27 mouse cellular contexts compared by ENCODE assay signal in genomic region chr14:121467646-121468045, GRCm38 (mm10). TPM values are rescaled to one million over a fixed set of nuclear protein-coding genes. Genes with fewer than 3 reads are reported as not detected.
DNase-seq lines count a peak whose midpoint lies in the region; ATAC-seq and TF ChIP-seq lines count a peak whose summit lies in the region.
"Had no signal": no experiment of that assay in that cellular context is flagged by ENCODE, and none has a peak within 500 bp of the region (broad histone marks: within the 10 kb centered on the region; RNA-seq: fewer than 3 reads in every experiment).

No protein-coding gene starts in this region.

- 0 out of 2 replicates have a peak, but pooled peaks have one; percentile 8 for TF ChIP-seq CTCF in intestine, postnatal 0 days (IDR thresholded peaks at IDR 0.05; ENCODE audit: low read depth)
- 0 out of 2 replicates have a peak, but pooled peaks have one; percentile 7 for TF ChIP-seq CTCF in midbrain, postnatal 0 days (IDR thresholded peaks at IDR 0.05)

- WGBS in intestine, postnatal 0 days, result 91% methylated on average over 6 of the region's 6 CpGs
- WGBS in intestine, embryonic 16.5 days, result 96% methylated on average over 6 of the region's 6 CpGs
- 93% methylated on average over 6 of the region's 6 CpGs for WGBS in midbrain, postnatal 0 days
- WGBS in midbrain, embryonic 15.5 days, result 91% methylated on average over 6 of the region's 6 CpGs

- no peak for DNase-seq in midbrain, postnatal 0 days (ENCODE audit: low spot score)
- peak; percentile 70 for DNase-seq in ZHBTc4 (ENCODE audit: low read depth, low spot score)
- no peak for DNase-seq in urinary bladder, postnatal 25 days (ENCODE audit: low spot score)
- DNase-seq: adrenal gland, adult 2 months; adrenal gland, postnatal 14 days; B cell, adult 2 months; cerebellum, adult 11 months; cerebellum, adult 2 months; cerebellum, adult 9-11 months; cerebellum, postnatal 25 days; gastrocnemius, postnatal 36 days had no signal

- H3K4me3 ChIP-seq in intestine, postnatal 0 days (ENCODE audit: low read depth, low read length), result no peak overlapping the region
- H3K4me3 ChIP-seq in intestine, embryonic 16.5 days (ENCODE audit: low read length), result no peak overlapping the region
- H3K4me3 ChIP-seq in midbrain, postnatal 0 days (ENCODE audit: low read depth, low read length), result no peak overlapping the region
- H3K4me3 ChIP-seq in midbrain, embryonic 15.5 days, result no peak overlapping the region
- H3K4me3 ChIP-seq: embryonic facial prominence, embryonic 12.5 days; embryonic facial prominence, embryonic 15.5 days; forebrain, embryonic 15.5 days; hindbrain, embryonic 10.5 days; hindbrain, embryonic 13.5 days; intestine, embryonic 15.5 days had no signal

- no peaks in the 10 kb centered on the region for H3K27me3 ChIP-seq in intestine, postnatal 0 days (replicated peaks; ENCODE audit: control insufficient read depth, insufficient read depth, low read length)
- no peaks in the 10 kb centered on the region for H3K27me3 ChIP-seq in intestine, embryonic 16.5 days (replicated peaks; ENCODE audit: control insufficient read depth, insufficient read depth, low read length)
- no peaks in the 10 kb centered on the region for H3K27me3 ChIP-seq in midbrain, postnatal 0 days (ENCODE audit: insufficient read depth, low read length)
- no peaks in the 10 kb centered on the region for H3K27me3 ChIP-seq in midbrain, embryonic 15.5 days (replicated peaks)
- H3K27me3 ChIP-seq: CH12.LX; embryonic facial prominence, embryonic 12.5 days; embryonic facial prominence, embryonic 15.5 days; forebrain, embryonic 15.5 days; hindbrain, embryonic 13.5 days; intestine, embryonic 15.5 days had no signal

- H3K9ac ChIP-seq in intestine, postnatal 0 days (ENCODE audit: low read depth, low read length), result no peak overlapping the region
- no peak overlapping the region for H3K9ac ChIP-seq in intestine, embryonic 16.5 days (ENCODE audit: low read depth, low read length)
- no peak overlapping the region for H3K9ac ChIP-seq in midbrain, postnatal 0 days (replicated peaks; ENCODE audit: low read length, poor library complexity, severe bottlenecking)
- H3K9ac ChIP-seq in midbrain, embryonic 15.5 days, result no peak overlapping the region
- H3K9ac ChIP-seq: embryonic facial prominence, embryonic 12.5 days; embryonic facial prominence, embryonic 15.5 days; forebrain, embryonic 15.5 days; hindbrain, embryonic 13.5 days; intestine, embryonic 15.5 days had no signal

- no peak overlapping the region for H3K4me2 ChIP-seq in intestine, postnatal 0 days (replicated peaks; ENCODE audit: low read depth)
- H3K4me2 ChIP-seq in intestine, embryonic 16.5 days (ENCODE audit: low read depth, low read length), result no peak overlapping the region
- H3K4me2 ChIP-seq in midbrain, postnatal 0 days (ENCODE audit: low read depth, low read length, poor library complexity, severe bottlenecking), result no peak overlapping the region
- H3K4me2 ChIP-seq in midbrain, embryonic 15.5 days, result no peak overlapping the region
- H3K4me2 ChIP-seq: embryonic facial prominence, embryonic 12.5 days; embryonic facial prominence, embryonic 15.5 days; forebrain, embryonic 15.5 days; heart, embryonic 11.5 days; hindbrain, embryonic 13.5 days; intestine, embryonic 15.5 days had no signal

- H3K36me3 ChIP-seq in intestine, postnatal 0 days (ENCODE audit: control insufficient read depth, insufficient read depth), result peaks cover 11% of the 10 kb centered on the region; the same call in 1 of the 2 replicates
- no peaks in the 10 kb centered on the region for H3K36me3 ChIP-seq in intestine, embryonic 16.5 days (ENCODE audit: control insufficient read depth, insufficient read depth, low read length)
- no peaks in the 10 kb centered on the region for H3K36me3 ChIP-seq in midbrain, postnatal 0 days (ENCODE audit: insufficient read depth, low read length)
- no peaks in the 10 kb centered on the region for H3K36me3 ChIP-seq in midbrain, embryonic 15.5 days (replicated peaks)
- H3K36me3 ChIP-seq: embryonic facial prominence, embryonic 12.5 days; embryonic facial prominence, embryonic 15.5 days; forebrain, embryonic 15.5 days; hindbrain, embryonic 10.5 days; hindbrain, embryonic 13.5 days; intestine, embryonic 15.5 days had no signal

- peaks cover 10% of the 10 kb centered on the region; the same call in 1 of the 2 replicates for H3K4me1 ChIP-seq in intestine, postnatal 0 days (replicated peaks; ENCODE audit: control insufficient read depth, insufficient read depth, low read length)
- no peaks in the 10 kb centered on the region for H3K4me1 ChIP-seq in intestine, embryonic 16.5 days (ENCODE audit: control insufficient read depth, insufficient read depth, low read length)
- H3K4me1 ChIP-seq in midbrain, postnatal 0 days (ENCODE audit: insufficient read depth, low read length), result no peaks in the 10 kb centered on the region
- H3K4me1 ChIP-seq in midbrain, embryonic 15.5 days, result no peaks in the 10 kb centered on the region
- H3K4me1 ChIP-seq: embryonic facial prominence, embryonic 12.5 days; embryonic facial prominence, embryonic 15.5 days; forebrain, embryonic 15.5 days; hindbrain, embryonic 13.5 days; intestine, embryonic 15.5 days had no signal

- ATAC-seq in intestine, postnatal 0 days, result no peak
- ATAC-seq in intestine, embryonic 16.5 days, result no peak
- no peak for ATAC-seq in midbrain, postnatal 0 days (ENCODE audit: low FRiP score)
- no peak for ATAC-seq in midbrain, embryonic 15.5 days (replicated peaks)
- ATAC-seq: forebrain, embryonic 15.5 days; hindbrain, embryonic 16.5 days; intestine, embryonic 15.5 days had no signal

- no peaks in the 10 kb centered on the region for H3K9me3 ChIP-seq in intestine, postnatal 0 days (ENCODE audit: control insufficient read depth)
- no peaks in the 10 kb centered on the region for H3K9me3 ChIP-seq in intestine, embryonic 16.5 days (ENCODE audit: control insufficient read depth, low read length)
- no peaks in the 10 kb centered on the region for H3K9me3 ChIP-seq in midbrain, postnatal 0 days (ENCODE audit: low read length)
- H3K9me3 ChIP-seq in midbrain, embryonic 15.5 days, result no peaks in the 10 kb centered on the region
- H3K9me3 ChIP-seq: embryonic facial prominence, embryonic 12.5 days; embryonic facial prominence, embryonic 15.5 days; forebrain, embryonic 15.5 days; hindbrain, embryonic 10.5 days; hindbrain, embryonic 13.5 days; intestine, embryonic 15.5 days had no signal

- H3K27ac ChIP-seq in intestine, postnatal 0 days (ENCODE audit: low read depth, low read length), result no peak overlapping the region
- no peak overlapping the region for H3K27ac ChIP-seq in intestine, embryonic 16.5 days (ENCODE audit: low read length)
- H3K27ac ChIP-seq in midbrain, postnatal 0 days (ENCODE audit: low read depth, low read length), result no peak overlapping the region
- no peak overlapping the region for H3K27ac ChIP-seq in midbrain, embryonic 15.5 days
- H3K27ac ChIP-seq: embryonic facial prominence, embryonic 12.5 days; embryonic facial prominence, embryonic 15.5 days; forebrain, embryonic 15.5 days; hindbrain, embryonic 10.5 days; hindbrain, embryonic 13.5 days; intestine, embryonic 15.5 days had no signal

RNA-seq across cellular contexts. Expression of gene Slc15a1, which starts 37.4 kb away (rescaled TPM):
- 37.8 and 41.3 TPM in 2 replicates for polyA plus RNA-seq in intestine, postnatal 0 days (2015; fragmentation: Nextera tagmentation; extraction: Ambion mirVana)
- 12.6 and 18.7 TPM in 2 replicates for polyA plus RNA-seq in intestine, embryonic 16.5 days (2015; fragmentation: Nextera tagmentation; extraction: Ambion mirVana)
- total RNA-seq in midbrain, postnatal 0 days (2014; rRNA removed), result 0.05 TPM in 1 of 2 replicates, not detected in the other
- 0.06 and 0.12 TPM in 2 replicates for polyA plus RNA-seq in midbrain, postnatal 0 days (2015; fragmentation: Nextera tagmentation; extraction: Ambion mirVana)
- 0.08 TPM in 1 of 2 replicates, not detected in the other for polyA plus RNA-seq in midbrain, embryonic 15.5 days (2015; fragmentation: Nextera tagmentation; extraction: Ambion mirVana)
- total RNA-seq: common myeloid progenitor, adult 5-6 weeks; gastrocnemius, adult 8-10 months; gastrocnemius, postnatal 36 days; heart, postnatal 25 days had no signal
- polyA plus RNA-seq: cerebellum, adult 2 months; forebrain, embryonic 11.5 days; forebrain, embryonic 15.5 days; heart, embryonic 11.5 days; hindbrain, embryonic 13.5 days had no signal

Comparison
In these comparisons a context has a peak if more than half of its experiments do, and no peak if none do; other contexts are left out.
1. RNA of gene Slc15a1, which starts 37.4 kb away (polyA plus RNA-seq): 37.8 to 41.3 TPM in intestine, postnatal 0 days and 12.6 to 18.7 TPM in intestine, embryonic 16.5 days; 0.08 TPM in midbrain, embryonic 15.5 days and 0.06 to 0.12 TPM in midbrain, postnatal 0 days; every median in the first group is over 10 times any median in the second.